Mouse (Mus musculus) activated CD4-positive, CD25-positive, alpha-beta regulatory T cell, adult 4 months (primary cell): Measurements from ENCODE around the gene Gm45716. TPM values are rescaled to one million over a fixed set of nuclear protein-coding genes. Genes with fewer than 3 reads are reported as not detected.

Source experiments
- ATAC-seq: one replicate; pipeline ENCODE4 v1.8.0; 2017
- polyA plus RNA-seq, 2 experiments: library from polyadenylated mRNA; unstranded; fragments of 100-300 nt; shearing (Covaris generic); gene quantifications; one replicate each; pipeline ENCODE4 v1.2.1; 2017

Gm45716 gene
- polyA plus RNA-seq, 2 experiments from 2014 or later: 5.0 to 5.4 TPM

DNA sequence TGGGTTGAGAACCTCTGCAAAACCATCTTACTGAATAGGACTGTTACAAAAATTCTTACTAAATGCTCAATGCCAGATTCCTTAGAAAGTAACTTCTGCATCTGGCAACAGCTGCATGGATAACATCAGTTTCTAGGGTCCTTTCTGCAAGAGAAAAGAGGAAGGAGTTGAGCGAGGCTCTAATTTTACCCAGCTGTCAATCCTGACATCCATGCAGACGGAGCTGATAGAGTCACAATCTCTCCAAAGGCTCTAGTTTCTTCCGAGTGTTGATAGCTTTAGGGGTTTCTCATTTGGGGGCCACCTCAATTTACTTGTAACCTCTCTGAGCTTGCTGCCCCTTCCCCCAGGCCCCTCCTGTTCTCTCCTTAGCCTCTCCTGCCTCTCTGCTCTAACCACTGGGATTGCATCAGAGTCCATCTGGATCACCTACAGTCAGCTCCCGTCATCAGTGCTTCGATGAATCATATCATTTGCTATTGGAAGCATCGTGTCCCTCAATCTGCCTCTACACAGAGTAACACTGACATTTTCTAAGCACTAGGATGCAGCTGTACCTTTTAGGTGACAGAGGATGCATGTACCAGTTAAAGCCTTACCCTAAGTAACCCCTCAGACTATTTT, 32.7 kb downstream of the Gm45716 start:
- ATAC-seq: no peak

DNA sequence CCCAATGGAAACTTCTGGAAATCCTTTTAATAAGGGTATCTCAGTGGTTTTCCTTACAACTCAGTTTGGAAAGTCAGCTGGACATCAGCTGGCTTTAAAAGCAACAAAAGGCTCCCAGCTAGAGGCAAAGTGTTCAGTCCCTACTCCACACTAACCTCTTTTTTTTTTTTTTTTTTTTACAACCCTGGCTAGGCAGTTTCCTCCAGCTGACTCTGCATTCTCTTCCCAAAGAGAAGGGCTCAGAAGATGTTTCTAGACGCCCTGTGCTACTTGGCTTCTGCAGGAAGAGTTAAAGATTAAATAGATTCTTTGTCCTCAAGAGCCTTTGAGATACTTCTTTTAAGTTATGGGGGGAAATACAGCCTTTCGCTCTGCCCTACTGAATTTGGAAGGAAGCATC, 33.3 kb downstream of the Gm45716 start:
- ATAC-seq: no peak

DNA sequence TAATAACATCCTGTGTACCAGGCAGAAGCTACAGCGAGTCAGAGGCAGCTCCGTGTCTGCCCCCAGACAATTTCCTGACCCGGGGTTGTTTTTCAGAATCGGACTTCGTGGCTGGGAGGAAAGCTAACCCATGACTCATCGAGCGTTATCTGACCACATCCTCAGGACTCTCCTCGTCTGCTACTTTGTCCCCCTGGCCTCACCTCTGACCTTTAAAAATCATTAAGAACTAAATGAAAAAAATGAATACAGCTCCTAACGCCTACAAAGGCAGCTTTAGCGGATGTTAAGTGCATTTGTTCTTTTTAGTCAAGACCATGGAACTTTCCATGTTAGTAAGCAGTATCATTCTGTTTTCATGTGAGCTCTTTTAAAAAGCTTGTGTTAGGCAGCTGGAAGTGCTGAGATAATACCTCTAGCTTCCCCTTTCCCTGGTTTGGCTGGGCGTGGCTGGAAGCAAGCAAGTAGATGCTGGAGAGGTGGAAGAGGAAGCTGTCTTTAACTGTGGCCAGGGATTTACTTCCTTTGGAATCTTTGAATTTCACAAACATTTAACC, 37.5 kb downstream of the Gm45716 start:
- ATAC-seq: peak; percentile 81

DNA sequence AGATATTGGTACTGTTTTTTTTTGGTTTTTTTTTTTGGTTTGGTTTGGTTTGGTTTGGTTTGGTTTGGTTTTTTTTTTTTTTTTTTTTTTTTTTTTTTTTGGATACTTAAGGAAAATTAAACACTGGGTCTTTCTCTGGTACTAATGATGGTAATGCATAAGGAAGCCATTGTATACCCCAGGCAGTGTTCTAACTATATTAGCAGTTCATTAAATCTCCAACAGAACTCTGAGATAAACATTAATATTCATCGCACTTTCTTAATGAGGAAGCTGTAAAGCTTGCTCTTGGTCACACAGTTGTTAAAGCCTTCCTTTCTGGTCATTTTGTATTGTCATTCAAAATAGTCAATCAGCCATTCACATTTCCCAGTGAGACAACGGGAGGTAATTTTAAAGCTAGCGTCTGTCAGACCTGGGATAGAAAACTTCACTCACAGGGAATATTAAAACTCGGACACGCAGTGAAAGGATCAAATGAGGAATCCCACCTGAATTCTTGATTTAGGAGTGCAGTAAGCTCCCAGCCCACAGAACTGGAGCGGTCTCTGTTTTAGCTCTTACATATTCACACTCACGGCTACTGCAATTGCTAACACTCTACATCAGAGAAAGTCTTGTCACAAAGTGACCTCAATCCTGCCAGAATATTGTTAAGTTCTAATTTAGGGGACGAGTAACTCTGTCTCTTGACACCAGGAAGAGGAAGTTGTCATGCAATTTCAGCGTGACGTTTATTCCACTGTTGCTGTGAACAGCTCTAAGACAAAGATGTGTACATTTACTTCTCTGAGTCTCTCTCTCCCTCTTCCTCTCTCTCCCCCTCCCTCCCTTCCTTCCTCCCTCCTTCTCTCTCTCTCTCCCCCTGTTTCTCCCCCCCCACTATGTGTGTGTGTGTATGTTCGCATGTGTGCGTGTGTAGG, 39.8 kb downstream of the Gm45716 start:
- ATAC-seq: no peak

DNA sequence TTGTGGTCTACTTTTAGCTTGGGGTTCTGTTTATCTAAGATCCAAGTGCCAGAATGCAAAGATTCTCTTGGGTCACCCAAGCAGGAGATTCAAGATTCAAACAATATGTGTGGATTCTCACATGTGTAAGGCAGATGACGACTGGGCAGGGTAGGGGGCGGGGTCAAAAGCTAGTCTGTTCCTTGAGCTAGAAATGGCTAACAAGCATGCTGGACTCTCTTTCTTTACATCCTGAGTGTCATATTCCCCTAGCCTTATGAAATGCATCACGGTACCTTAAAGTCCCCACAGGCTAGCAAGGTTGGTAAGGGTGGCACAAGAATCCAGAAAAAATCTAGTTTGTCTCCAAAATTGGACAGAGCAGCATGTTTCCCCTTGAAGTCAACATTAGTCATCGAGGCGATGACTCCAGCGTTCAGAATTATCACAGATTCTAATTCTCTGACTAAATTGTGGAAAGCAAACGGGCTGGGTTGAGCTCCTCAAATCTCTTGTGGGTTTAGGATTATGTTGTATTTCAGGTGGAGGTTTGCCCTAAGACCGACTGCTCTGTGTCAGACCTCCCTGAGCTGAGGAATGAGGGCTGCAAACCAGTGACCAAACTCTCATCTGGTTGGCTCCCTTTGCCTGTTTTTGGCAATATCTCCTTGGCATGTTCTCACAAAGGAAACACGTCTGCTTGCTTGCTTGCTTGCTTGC, 40.9 kb downstream of the Gm45716 start:
- no peak for ATAC-seq

DNA sequence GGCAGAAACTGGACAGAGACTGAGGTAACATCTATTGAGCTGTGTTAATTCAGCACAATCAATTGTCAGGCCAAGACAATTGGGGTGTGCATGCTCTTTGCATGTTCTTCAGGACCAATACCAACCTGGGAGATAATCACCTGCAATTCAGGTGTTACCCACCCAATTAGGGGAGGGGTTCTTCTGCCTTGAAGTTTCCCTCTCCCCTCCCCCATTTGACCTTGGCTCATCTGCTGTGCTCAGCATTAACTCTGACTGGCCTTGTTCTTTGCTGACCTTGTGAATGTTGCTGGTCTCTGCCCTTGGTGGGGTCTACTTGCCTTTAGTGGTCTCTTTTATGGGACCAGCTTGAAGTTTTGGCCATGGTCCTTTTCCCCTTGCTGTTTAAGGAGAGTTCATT, 42.3 kb downstream of the Gm45716 start:
- no peak for ATAC-seq

DNA sequence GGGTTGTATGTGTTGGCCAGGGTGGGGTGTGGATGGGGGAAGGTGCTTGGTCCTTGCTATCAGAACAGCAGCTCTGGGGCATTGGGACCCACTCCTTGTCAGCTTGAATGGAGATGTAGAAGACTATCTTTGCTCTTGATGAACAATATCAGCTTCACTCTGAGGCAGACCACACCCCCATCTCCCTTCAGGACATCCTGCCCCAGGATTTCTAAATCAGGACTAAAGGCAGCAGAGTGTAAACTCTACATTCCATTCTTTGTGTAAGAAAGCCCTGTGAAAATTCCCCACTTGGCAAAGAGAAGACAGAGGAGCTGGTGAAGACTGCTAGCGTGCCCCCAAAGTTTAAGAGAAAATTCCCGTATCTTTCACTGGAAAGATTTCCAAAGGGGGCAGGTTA, 43.2 kb downstream of the Gm45716 start:
- no peak for ATAC-seq

DNA sequence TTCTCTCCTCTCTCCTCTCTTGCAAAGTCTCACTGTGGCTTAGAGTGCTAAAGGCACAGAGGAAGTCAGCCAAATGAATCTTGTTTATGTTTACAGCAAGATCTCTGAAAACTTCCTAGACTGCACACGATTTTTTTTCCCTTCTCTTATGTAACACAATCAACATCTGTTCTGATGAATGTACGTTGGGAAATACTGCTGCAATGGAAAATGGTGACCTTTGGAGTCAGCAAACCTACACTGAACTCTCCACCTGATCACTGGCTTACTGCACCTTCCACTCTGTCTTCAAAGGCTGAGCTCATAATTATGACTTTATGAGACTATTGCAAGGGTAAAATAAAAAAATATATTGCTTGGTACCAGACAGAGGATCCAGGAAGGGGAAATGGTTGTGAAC, 44.1 kb downstream of the Gm45716 start:
- ATAC-seq: no peak

DNA sequence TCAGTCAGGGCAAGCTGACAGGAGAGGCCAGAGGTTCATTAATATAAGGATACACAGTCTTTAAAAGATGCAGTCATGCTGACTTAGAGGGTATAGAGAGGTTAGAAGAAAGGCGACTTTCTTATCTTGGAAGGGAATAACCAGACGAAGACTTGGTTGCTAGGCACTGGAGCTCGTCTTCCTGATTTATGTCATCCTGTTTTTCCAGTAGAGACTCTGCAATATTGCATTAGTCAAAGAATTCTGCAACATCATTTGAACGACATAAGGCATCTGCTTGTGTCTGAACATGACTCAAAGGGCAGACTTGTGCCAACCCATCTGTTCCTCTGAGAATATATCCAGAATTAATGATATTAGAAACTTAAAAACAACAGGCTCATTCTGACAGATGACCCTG, 45.2 kb downstream of the Gm45716 start:
- no peak for ATAC-seq

DNA sequence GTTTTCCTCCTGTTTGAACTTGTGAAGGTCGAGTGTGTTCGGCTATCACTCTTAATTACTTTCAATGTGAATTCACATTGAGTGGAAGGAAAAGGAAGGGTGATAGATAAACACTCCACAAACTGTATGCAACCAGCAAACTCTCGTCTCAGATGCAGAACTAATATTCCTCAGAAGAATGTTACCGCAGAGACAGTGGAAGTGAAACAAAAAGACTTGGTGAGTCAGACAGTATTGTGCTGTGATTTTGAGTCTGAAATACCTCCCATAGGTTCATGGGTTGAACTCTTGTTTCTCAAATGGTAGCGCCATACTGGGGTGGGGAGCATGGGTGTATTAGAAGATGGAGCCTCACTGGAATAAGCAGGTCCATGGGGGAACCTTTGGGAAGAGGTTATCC, 47.7 kb downstream of the Gm45716 start:
- ATAC-seq: no peak

DNA sequence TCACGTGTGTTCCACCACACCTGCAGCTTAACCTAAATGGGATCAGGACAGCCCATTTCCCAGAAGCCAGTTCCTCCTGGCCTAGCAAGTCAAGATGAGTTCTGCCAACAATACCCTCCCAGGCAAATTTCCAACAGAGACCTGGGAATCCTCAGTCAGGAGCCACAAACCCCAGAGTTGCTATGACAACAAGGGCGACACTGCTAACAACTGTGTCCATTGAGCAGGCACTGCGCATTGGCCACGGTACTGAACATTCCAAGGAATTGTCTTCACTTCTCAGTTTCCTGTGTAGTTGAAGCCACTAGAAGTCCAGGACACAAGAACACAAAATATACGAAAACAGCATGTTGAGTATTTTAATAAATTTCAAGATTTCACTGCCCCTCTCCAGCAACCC, 50.1 kb downstream of the Gm45716 start:
- ATAC-seq: no peak

DNA sequence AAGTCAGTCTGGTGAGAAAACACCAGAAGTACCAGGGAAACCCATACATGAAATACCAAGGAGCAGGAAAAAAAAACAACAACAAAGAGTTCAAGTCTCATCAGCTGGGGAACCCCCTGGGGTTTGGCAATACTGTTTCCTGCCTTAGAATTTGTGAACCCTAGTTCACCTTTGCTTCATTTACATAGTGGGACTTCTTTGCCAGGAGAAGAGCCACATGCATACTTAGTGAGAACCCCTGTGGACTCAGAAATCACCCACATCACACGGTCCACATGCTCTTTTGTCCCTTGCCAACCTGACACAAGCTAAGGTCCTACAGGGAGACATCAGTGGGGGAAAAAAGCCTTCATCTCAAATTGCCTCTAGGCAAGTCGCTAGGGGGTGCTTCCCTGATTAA, 51.2 kb downstream of the Gm45716 start:
- peak; percentile 86 for ATAC-seq

DNA sequence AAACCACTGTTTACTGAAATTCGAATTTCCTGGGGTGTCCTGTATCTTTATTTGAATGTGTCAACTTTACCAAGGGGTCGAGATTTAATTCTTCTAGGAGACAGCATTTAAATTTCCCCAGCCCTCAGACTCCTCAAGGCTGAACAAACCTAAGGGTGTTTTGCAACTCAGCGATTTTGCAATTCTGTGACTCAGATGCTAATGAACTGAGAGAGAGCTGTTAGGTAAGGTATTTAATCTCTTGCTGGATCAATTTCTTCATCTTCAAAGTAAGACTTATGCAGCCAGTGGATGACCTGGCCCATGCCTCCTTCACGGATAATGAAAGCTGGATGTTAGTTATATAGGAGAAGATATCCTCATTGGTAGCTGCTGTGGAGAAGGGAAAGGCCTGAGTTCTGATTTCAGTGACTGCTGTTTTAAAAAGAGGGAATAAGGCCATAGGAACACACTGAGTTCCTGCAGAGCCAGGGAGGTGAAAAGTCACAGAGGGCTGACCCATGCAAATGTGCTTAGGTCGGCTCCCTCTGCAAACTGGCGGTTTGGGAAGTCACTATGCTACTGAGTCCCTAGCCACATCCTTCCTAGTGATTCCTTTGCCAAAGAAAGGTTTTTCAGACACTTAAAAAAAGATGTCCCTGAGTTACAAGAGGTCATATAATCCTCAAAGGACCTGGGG, 53.3 kb downstream of the Gm45716 start:
- no peak for ATAC-seq

DNA sequence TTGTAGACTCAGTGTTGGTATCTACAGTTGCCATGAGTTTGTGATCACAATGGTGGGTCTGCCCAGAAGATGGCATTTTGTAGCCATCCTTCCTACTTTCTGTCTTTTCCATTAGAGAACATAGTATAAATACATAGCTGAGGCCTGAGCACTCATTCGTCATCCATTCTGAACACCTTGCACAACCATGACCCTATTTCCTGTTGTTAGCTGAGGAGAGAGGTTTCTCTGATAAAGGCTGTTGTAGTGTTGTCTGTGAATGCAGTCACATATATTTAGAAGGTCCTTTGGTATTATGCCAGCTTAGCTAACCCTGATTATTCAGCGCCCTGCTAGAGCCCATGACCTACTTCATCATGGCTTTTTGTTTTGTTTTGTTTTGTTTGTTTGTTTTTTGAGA, 54.4 kb downstream of the Gm45716 start:
- ATAC-seq: peak; percentile 38

DNA sequence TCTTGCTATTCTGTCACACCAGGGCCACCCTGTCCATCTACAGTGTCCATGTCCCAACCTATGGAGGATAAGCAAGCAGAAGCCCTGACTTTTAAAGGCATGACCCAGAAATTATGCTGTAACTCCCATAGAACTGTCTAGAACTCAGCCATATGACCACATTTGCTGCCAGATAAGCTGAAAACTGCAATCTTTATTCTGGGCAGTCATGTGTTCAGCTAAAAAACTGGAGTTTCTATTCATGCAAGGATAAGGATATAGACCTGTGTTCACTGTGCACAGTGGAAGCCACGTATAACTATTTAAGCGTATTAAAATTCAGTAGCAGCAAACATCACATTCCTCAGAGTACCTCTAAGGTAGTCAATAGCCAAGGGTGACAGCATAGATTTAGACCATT, 55.8 kb downstream of the Gm45716 start:
- no peak for ATAC-seq

DNA sequence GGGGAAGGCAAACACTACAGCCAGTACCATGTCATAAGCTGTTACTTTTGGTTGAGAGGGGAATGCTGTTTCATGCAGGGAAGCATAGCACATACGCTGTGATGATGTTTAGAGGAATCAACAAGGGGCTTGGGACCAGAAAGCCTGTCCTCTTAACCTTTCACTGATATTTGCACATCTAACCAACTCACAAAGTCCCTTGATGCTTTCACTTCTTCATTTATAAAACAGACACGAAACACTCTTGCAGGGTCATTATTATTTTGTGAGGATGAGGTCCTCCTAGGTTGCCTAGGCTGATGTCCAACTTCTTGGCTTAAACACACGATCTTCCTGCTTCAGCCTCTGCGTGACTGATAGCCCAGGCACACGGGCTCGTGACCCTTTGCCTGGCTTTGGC, 58.1 kb downstream of the Gm45716 start:
- no peak for ATAC-seq

DNA sequence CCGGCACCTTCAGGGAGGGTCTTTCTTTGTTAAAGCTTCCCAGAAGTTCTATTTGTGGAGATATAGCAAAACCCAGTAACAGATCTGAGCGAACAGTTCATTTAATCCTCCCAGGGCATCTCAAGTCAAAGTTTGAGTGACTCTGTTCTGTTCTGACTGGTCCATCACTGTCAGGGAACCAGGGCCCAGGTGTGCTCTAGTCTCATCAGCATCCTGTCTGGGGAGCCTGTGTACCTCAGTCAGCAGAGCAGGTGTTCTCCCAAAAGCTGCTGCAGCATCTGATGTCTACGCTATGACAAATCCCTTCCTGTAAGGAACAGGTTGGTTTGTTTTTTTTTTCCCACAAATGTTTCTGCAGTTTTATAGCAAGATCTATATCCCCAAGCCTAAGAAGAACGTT, 59.2 kb downstream of the Gm45716 start:
- ATAC-seq: peak; percentile 5

DNA sequence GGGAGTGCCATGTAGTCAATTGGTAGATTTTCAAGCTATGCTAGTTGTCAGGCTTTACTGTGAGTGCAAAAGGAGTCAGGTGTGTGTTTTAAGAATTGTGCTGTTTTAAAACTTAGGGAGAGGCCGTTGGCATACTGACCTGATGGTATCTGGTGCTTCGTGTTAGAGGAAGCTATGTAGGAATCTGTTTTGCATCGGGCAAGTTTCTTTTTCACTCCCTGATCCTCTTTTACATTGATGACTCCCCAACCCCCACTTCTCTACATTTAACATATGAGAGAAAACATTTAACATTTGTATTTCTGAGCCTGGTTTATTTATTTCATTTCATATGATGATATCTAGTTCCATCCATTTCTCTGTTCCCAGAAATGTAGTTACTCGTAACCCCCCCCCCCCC, 60.3 kb downstream of the Gm45716 start:
- no peak for ATAC-seq

DNA sequence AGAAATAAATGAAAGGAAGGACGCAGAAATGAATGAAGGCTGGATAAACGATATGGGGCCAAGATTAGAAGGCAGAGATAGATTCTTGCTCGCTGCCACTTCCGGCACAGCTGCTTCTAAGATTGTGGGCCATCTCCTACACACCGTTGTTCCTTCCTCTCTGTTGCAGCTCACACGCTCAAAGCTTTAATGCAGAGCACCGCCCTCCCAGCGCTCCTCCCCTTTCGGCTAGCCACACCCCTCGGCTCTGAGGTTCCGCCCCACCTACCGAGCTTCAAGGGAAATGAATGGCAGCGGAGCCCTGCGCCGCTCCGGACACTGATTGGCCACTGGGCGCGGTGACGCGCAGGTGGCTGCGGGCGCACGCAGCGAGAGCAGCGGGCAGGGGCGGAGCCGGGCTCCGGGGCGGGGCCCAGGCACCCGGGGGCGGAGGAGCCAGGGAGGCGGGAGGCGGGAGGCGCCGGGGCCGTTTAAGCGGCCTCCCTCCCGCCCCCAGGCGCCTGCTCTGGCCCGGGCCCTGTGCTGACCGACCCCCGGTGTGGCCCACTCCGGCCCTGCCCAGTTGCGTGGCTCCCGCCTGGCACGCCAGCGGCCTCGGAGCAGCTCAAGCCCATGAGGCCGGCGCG, 61.7 kb downstream of the Gm45716 start, which contains the start of gene Mmd:
Gene Mmd (plus strand): TSS at position 432 of the 626 bp plus-strand sequence.
- peak; percentile 90 for ATAC-seq

DNA sequence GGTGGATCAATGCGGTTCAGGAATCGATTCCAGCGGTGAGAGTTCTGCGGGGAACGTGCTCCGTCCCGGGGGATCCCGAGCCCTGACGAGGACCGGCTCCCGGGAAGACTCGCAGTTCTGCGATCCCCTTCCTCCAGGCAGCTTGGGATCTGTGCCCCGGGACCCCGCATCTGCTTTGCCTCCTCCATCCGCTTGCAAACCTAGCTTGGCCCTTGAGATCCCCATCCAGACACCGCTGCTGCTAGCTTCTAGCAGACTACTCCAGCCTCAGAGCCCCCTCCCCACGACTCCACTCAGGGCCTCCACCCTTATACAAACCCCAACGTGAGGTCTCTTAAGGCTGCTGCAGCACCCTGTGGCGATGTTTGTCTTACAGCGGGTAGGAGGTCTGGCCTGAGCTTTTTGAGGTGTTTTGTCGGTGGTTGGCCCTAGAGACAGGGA, 62.2 kb downstream of the Gm45716 start:
- ATAC-seq: no peak

DNA sequence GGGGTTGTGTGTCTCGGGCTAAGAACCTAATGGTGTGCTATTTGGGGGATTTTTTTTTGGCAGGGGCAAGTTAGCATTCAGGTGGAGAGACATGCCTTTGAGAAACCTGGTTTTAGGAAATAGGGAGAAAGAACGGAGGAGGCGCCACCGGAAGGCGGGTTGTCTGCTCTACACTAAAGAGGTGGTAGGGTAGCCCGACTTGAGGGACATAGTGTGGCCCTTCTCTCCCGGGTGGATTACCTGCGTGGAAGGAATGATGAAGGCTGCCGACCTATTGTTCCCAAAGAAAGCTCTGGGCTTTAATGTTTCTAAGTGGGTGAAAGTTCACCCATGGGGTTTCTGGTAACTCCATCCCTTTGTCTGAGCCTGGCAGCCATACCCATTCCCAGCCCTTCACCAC, 62.7 kb downstream of the Gm45716 start:
- no peak for ATAC-seq

DNA sequence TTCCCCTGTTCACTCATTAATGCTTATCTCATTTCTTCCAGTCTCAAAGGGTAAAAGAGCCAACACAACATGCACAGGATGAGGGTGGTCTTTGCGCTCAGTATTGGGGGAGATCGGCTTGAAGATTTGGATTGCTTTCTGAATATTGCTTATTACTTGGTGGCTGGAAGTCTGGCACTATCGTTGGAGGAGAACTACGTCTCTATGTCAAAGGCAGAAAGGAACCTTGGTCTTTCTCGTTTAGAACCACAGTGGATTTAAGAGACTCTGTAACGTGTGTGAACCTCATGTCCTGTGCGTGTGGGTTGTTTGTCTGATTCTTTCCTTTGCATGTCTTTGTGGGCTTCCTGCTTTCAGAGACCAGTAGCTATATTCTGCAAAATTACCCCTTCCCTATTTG, 63.2 kb downstream of the Gm45716 start:
- ATAC-seq: no peak
